ENCODE assay signal across 8 mouse cellular contexts in genomic region chr10:127510895-127511617, GRCm38 (mm10). TPM values are rescaled to one million over a fixed set of nuclear protein-coding genes. Genes with fewer than 3 reads are reported as not detected.
A peak's percentile ranks its signal among the peaks of the same experiment; 100 is the strongest.
DNase-seq lines count a peak whose midpoint lies in the region; ATAC-seq and TF ChIP-seq lines count a peak whose summit lies in the region.

No protein-coding gene starts in this region.

- H3K4me3 ChIP-seq in heart, embryonic 15.5 days: peak overlapping the region; percentile 57
- no peak overlapping the region for H3K4me3 ChIP-seq in heart, adult 2 months
- H3K4me3 ChIP-seq in hindbrain, embryonic 12.5 days: peak overlapping the region; percentile 37
- peak overlapping the region; percentile 71 for H3K4me3 ChIP-seq in myocyte

- H3K36me3 ChIP-seq in heart, embryonic 15.5 days: no peaks in the 10 kb centered on the region
- H3K36me3 ChIP-seq in heart, adult 2 months (ENCODE audit: control insufficient read depth, insufficient read depth, low read length): no peaks in the 10 kb centered on the region
- peaks cover 3% of the 10 kb centered on the region; the same call in 1 of the 2 replicates for H3K36me3 ChIP-seq in hindbrain, embryonic 12.5 days
- H3K36me3 ChIP-seq in myocyte (ENCODE audit: control insufficient read depth, insufficient read depth): no peaks in the 10 kb centered on the region

- no peak overlapping the region for H3K9ac ChIP-seq in heart, embryonic 15.5 days
- no peak overlapping the region for H3K9ac ChIP-seq in heart, adult 2 months (ENCODE audit: low read depth, low read length)
- H3K9ac ChIP-seq in hindbrain, embryonic 12.5 days: peak overlapping the region; percentile 65; the same call in 1 of the 2 replicates

- H3K4me1 ChIP-seq in heart, embryonic 15.5 days (replicated peaks): peaks cover 71% of the 10 kb centered on the region
- H3K4me1 ChIP-seq in heart, adult 2 months (ENCODE audit: control insufficient read depth, insufficient read depth, low read length): peaks cover 6% of the 10 kb centered on the region; the same call in 1 of the 2 replicates
- H3K4me1 ChIP-seq in hindbrain, embryonic 12.5 days: peaks cover 74% of the 10 kb centered on the region

- H3ac ChIP-seq in myocyte (ENCODE audit: control insufficient read depth, insufficient read length): peak overlapping the region; percentile 30

- no peak for TF ChIP-seq CTCF in heart, adult 2 months (IDR thresholded peaks at IDR 0.05)
- no peak for TF ChIP-seq CTCF in brain, embryonic 14.5 days (IDR thresholded peaks at IDR 0.05; ENCODE audit: borderline replicate concordance, extremely low read depth, insufficient read depth, insufficient read length)

- H3K4me2 ChIP-seq in heart, embryonic 15.5 days: peak overlapping the region; percentile 95
- H3K4me2 ChIP-seq in hindbrain, embryonic 12.5 days (replicated peaks): peak overlapping the region; percentile 75
- H3K4me2 ChIP-seq in myocyte (ENCODE audit: low read depth): peak overlapping the region; percentile 100

- TF ChIP-seq POLR2A in heart, adult 2 months (IDR thresholded peaks at IDR 0.05; ENCODE audit: insufficient read depth, low read depth, low read length): no peak
- no peak for TF ChIP-seq POLR2A in brain, embryonic 14.5 days (IDR thresholded peaks at IDR 0.05; ENCODE audit: borderline replicate concordance, extremely low read depth, insufficient read depth, insufficient read length, poor library complexity, severe bottlenecking)
- no peak for TF ChIP-seq POLR2A in myocyte (IDR thresholded peaks at IDR 0.05; ENCODE audit: insufficient read length, low read depth)

- WGBS in heart, embryonic 15.5 days: 16% methylated on average over 11 of the region's 11 CpGs
- 39% methylated on average over 11 of the region's 11 CpGs for WGBS in heart, adult 2 months
- 5% methylated on average over 11 of the region's 11 CpGs for WGBS in hindbrain, embryonic 12.5 days

- H3K27ac ChIP-seq in heart, embryonic 15.5 days: no peak overlapping the region
- H3K27ac ChIP-seq in heart, adult 2 months: no peak overlapping the region
- peak overlapping the region; percentile 98 for H3K27ac ChIP-seq in hindbrain, embryonic 12.5 days

- no peaks in the 10 kb centered on the region for H3K79me2 ChIP-seq in heart, adult 2 months (replicated peaks; ENCODE audit: control insufficient read depth, insufficient read depth, low read length)
- no peaks in the 10 kb centered on the region for H3K79me2 ChIP-seq in myocyte (ENCODE audit: control insufficient read depth, insufficient read depth)

- H3K27me3 ChIP-seq in heart, embryonic 15.5 days: peaks cover 86% of the 10 kb centered on the region
- peaks cover 2% of the 10 kb centered on the region; the same call in 1 of the 2 replicates for H3K27me3 ChIP-seq in heart, adult 2 months (ENCODE audit: control insufficient read depth, insufficient read depth, low read length)
- peaks cover 72% of the 10 kb centered on the region for H3K27me3 ChIP-seq in hindbrain, embryonic 12.5 days
- no peaks in the 10 kb centered on the region for H3K27me3 ChIP-seq in myocyte (ENCODE audit: control insufficient read depth, insufficient read depth, insufficient read length)

- H3K9me3 ChIP-seq in heart, embryonic 15.5 days (replicated peaks): no peaks in the 10 kb centered on the region
- no peaks in the 10 kb centered on the region for H3K9me3 ChIP-seq in hindbrain, embryonic 12.5 days (replicated peaks)

- ATAC-seq in heart, embryonic 15.5 days (replicated peaks; ENCODE audit: insufficient number of reproducible peaks, insufficient read depth, low FRiP score, low read depth): no peak
- no peak for ATAC-seq in hindbrain, embryonic 12.5 days (ENCODE audit: low FRiP score)

- intact Hi-C loops in heart, adult 2 months (cut with DNase I): loop anchor here (5.0 kb wide), 1 partner anchor 111 kb away; the partner anchor contains the start of gene Lrp1

- TF ChIP-seq EP300 in heart, adult 2 months (IDR thresholded peaks at IDR 0.05; ENCODE audit: insufficient read depth, low read depth, low read length): no peak

- DNase-seq in heart, adult 2 months: no peak
- DNase-seq in brain, embryonic 14.5 days (ENCODE audit: low read depth): peak; percentile 81
- no peak for DNase-seq in layer of hippocampus, adult 9-11 months
- DNase-seq in gastrocnemius, adult 8-10 months (ENCODE audit: low spot score in 2 of 2): no peak
- no peak for DNase-seq in gastrocnemius, postnatal 4 days (ENCODE audit: low spot score in 2 of 2)

TF ChIP-seq in myocyte, 11 proteins besides CTCF, POLR2A, EP300 and RAD21:
- TF ChIP-seq POLR2AphosphoS2 (IDR thresholded peaks at IDR 0.05; ENCODE audit: insufficient read length, low read depth): no peak
- TF ChIP-seq MYOG (IDR thresholded peaks at IDR 0.05; ENCODE audit: control insufficient read depth in 1 of 3, insufficient read depth in 1 of 3, insufficient read length in 2 of 3, low read depth in 2 of 3): no peak
- no peak for TF ChIP-seq MAX (IDR thresholded peaks at IDR 0.05; ENCODE audit: low read depth)
- TF ChIP-seq MYOD1 (IDR thresholded peaks at IDR 0.05; ENCODE audit: control insufficient read depth in 1 of 3, insufficient read length in 2 of 3, low read depth in 2 of 3): no peak
- no peak for TF ChIP-seq E2F4 (IDR thresholded peaks at IDR 0.05; ENCODE audit: insufficient read depth)
- TF ChIP-seq TCF12 (IDR thresholded peaks at IDR 0.05; ENCODE audit: insufficient read depth, poor library complexity, severe bottlenecking): no peak
- TF ChIP-seq SRF (IDR thresholded peaks at IDR 0.05; ENCODE audit: control insufficient read depth, insufficient read length, low read depth): no peak
- no peak for TF ChIP-seq CEBPB (IDR thresholded peaks at IDR 0.05; ENCODE audit: insufficient read depth, poor library complexity, severe bottlenecking)
- TF ChIP-seq TCF3 (IDR thresholded peaks at IDR 0.05; ENCODE audit: insufficient read length, low read depth): no peak
- TF ChIP-seq USF1 (IDR thresholded peaks at IDR 0.05; ENCODE audit: low read depth): no peak
- TF ChIP-seq REST (IDR thresholded peaks at IDR 0.05; ENCODE audit: insufficient read depth, insufficient read length): no peak
TF ChIP-seq in myocyte: peak in this region for 0.

RNA-seq across cellular contexts. Expression of gene Ndufa4l2, which starts 3.7 kb away (rescaled TPM):
- 49.7 and 53.6 TPM in 2 replicates for polyA plus RNA-seq in heart, embryonic 15.5 days (2015; fragmentation: Nextera tagmentation; extraction: Ambion mirVana)
- 10 to 100 TPM; 20.1 to 27.9 TPM for total RNA-seq in heart, adult 2 months (2021)
- polyA plus RNA-seq in heart, adult 2 months (2012; rRNA removed): 45.1 and 64.4 TPM in 2 replicates
- 10.8 and 13.0 TPM in 2 replicates for polyA plus RNA-seq in brain, embryonic 14.5 days (2012; rRNA removed)
- polyA plus RNA-seq in hindbrain, embryonic 12.5 days (2016; fragmentation: Nextera tagmentation; extraction: Ambion mirVana): 7.7 and 8.4 TPM in 2 replicates
- polyA plus RNA-seq in myocyte (2012; fragmentation: generic; extraction: Trizol): 2.9 TPM
- 10 to 100 TPM in 1 of 4 experiments, 1 to 10 TPM in 3; 4.6 to 11.1 (median 7.6) TPM for total RNA-seq in gastrocnemius, adult 8-10 months (2022)
- 10 to 100 TPM; 23.6 to 24.1 TPM for total RNA-seq in gastrocnemius, postnatal 4 days (2021)

RNA-seq across cellular contexts. Expression of gene Stac3, which starts 9.6 kb away (rescaled TPM):
- 0.62 and 1.1 TPM in 2 replicates for polyA plus RNA-seq in heart, embryonic 15.5 days (2015; fragmentation: Nextera tagmentation; extraction: Ambion mirVana)
- 1 to 10 TPM in 1 of 2 experiments, under 1 TPM in 1; 0.21 to 1.2 TPM for total RNA-seq in heart, adult 2 months (2021)
- polyA plus RNA-seq in heart, adult 2 months (2012; rRNA removed): 0.86 and 1.7 TPM in 2 replicates
- 6.8 and 9.8 TPM in 2 replicates for polyA plus RNA-seq in brain, embryonic 14.5 days (2012; rRNA removed)
- polyA plus RNA-seq in hindbrain, embryonic 12.5 days (2016; fragmentation: Nextera tagmentation; extraction: Ambion mirVana): 2.2 and 4.8 TPM in 2 replicates
- 125 TPM for polyA plus RNA-seq in myocyte (2012; fragmentation: generic; extraction: Trizol)
- 100 to 1,000 TPM; 386 to 447 (median 408) TPM for total RNA-seq in gastrocnemius, adult 8-10 months (2022)
- total RNA-seq in gastrocnemius, postnatal 4 days (2021): 100 to 1,000 TPM; 167 to 205 TPM

RNA-seq across cellular contexts. Expression of gene Shmt2, which starts 11.2 kb away (rescaled TPM):
- polyA plus RNA-seq in heart, embryonic 15.5 days (2015; fragmentation: Nextera tagmentation; extraction: Ambion mirVana): 89.8 and 106 TPM in 2 replicates
- 10 to 100 TPM; 42.6 to 43.4 TPM for total RNA-seq in heart, adult 2 months (2021)
- polyA plus RNA-seq in heart, adult 2 months (2012; rRNA removed): 60.9 and 67.0 TPM in 2 replicates
- polyA plus RNA-seq in brain, embryonic 14.5 days (2012; rRNA removed): 80.8 and 100 TPM in 2 replicates
- polyA plus RNA-seq in hindbrain, embryonic 12.5 days (2016; fragmentation: Nextera tagmentation; extraction: Ambion mirVana): 67.1 and 67.5 TPM in 2 replicates
- polyA plus RNA-seq in myocyte (2012; fragmentation: generic; extraction: Trizol): 535 TPM
- 10 to 100 TPM; 20.3 to 23.0 (median 22.8) TPM for total RNA-seq in gastrocnemius, adult 8-10 months (2022)
- total RNA-seq in gastrocnemius, postnatal 4 days (2021): 10 to 100 TPM; 34.6 to 34.8 TPM

RNA-seq across cellular contexts. Expression of gene Nxph4, which starts 23.3 kb away (rescaled TPM):
- 1.2 and 2.9 TPM in 2 replicates for polyA plus RNA-seq in heart, embryonic 15.5 days (2015; fragmentation: Nextera tagmentation; extraction: Ambion mirVana)
- under 1 TPM; 0.34 to 0.68 TPM for total RNA-seq in heart, adult 2 months (2021)
- 0.39 and 0.41 TPM in 2 replicates for polyA plus RNA-seq in heart, adult 2 months (2012; rRNA removed)
- polyA plus RNA-seq in brain, embryonic 14.5 days (2012; rRNA removed): 19.9 and 48.8 TPM in 2 replicates
- polyA plus RNA-seq in hindbrain, embryonic 12.5 days (2016; fragmentation: Nextera tagmentation; extraction: Ambion mirVana): 101 and 109 TPM in 2 replicates
- polyA plus RNA-seq in myocyte (2012; fragmentation: generic; extraction: Trizol): 3.9 TPM
- under 1 TPM in 2 of 4 experiments, not detected in 2; 0.16 to 0.27 TPM for total RNA-seq in gastrocnemius, adult 8-10 months (2022)
- total RNA-seq in gastrocnemius, postnatal 4 days (2021): 1 to 10 TPM; 1.9 to 2.2 TPM

Comparison
In these comparisons a context has a peak if more than half of its experiments do, and no peak if none do; other contexts are left out.
1. RNA of gene Stac3, which starts 9.6 kb away (polyA plus RNA-seq): 125 TPM in myocyte (single experiment); 6.8 to 9.8 TPM in brain, embryonic 14.5 days, 2.2 to 4.8 TPM in hindbrain, embryonic 12.5 days, 0.86 to 1.7 TPM in heart, adult 2 months and 0.62 to 1.1 TPM in heart, embryonic 15.5 days; every median in the first group is over 10 times any median in the second.
2. Peak in every context shown above with its lines, with median percentiles within 50 percentile points of each other: H3K4me2 ChIP-seq.